7 mouse cellular contexts compared by ENCODE assay signal in the genomic region with DNA sequence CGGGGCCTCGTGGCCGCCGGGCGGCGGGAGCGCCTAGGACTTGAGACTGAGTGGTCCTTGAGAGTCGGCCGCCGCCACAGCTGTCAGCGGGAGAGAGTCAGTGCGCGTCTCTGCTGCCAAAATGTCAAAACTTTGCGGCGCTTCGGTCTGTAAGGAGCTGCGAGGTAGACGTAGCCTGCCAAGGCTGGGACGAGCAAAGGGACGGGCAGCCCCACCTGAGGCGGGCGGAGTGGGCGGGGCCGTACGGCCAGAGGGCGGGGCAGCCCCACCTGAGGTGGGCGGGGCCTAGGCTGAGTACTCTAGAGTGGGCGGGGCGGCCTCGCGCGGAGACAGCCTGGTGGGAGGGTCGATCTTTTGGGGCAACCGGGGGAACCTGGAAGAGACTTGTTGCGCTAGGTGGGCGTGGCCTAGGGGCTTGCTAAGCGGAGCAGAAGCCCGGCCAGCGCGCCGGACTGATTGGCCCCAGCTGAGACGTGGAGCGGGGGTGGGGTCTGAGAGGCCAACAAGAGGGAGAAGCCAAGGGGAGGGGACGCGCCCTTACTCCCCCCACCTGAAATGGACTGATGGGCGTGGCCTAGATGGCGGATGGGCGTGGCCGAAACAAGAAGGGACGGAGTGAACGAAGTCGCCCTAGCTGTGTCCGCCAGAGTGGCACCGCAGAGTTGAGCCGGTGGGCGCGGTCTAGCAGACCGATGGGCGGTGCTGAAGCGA. TPM values are rescaled to one million over a fixed set of nuclear protein-coding genes. Genes with fewer than 3 reads are reported as not detected.
DNase-seq lines count a peak whose midpoint lies in the region; ATAC-seq and TF ChIP-seq lines count a peak whose summit lies in the region.

A gene (minus strand): TSS at position 232 of the 711 bp plus-strand sequence.

- TF ChIP-seq EP300 in heart, adult 2 months (IDR thresholded peaks at IDR 0.05; ENCODE audit: insufficient read depth, low read depth, low read length), result no peak

- peak within 1 kb of the TSS; percentile 59; the same call in 1 of the 2 replicates for H3K27ac ChIP-seq in embryonic facial prominence, embryonic 14.5 days (replicated peaks; ENCODE audit: low read depth, low read length)
- H3K27ac ChIP-seq in heart, adult 2 months, result peak within 1 kb of the TSS; percentile 59
- H3K27ac ChIP-seq in kidney, adult 2 months (ENCODE audit: insufficient read depth, low read depth, low read length), result peak within 1 kb of the TSS; percentile 45
- peak within 1 kb of the TSS; percentile 37; the same call in 1 of the 2 replicates for H3K27ac ChIP-seq in limb, embryonic 12.5 days
- no peak within 1 kb of the TSS for H3K27ac ChIP-seq in midbrain, embryonic 15.5 days

- H3K9me3 ChIP-seq in embryonic facial prominence, embryonic 14.5 days (ENCODE audit: control insufficient read depth, low read length), result no peaks in the 10 kb centered on the region
- no peaks in the 10 kb centered on the region for H3K9me3 ChIP-seq in limb, embryonic 12.5 days
- H3K9me3 ChIP-seq in midbrain, embryonic 15.5 days, result no peaks in the 10 kb centered on the region

- WGBS in embryonic facial prominence, embryonic 14.5 days, result 0% methylated on average over 34 of the region's 60 CpGs
- under 1% methylated on average over 56 of the region's 60 CpGs for WGBS in heart, adult 2 months
- WGBS in kidney, adult 2 months, result under 1% methylated on average over 59 of the region's 60 CpGs
- under 1% methylated on average over 60 of the region's 60 CpGs for WGBS in limb, embryonic 12.5 days
- WGBS in midbrain, embryonic 15.5 days, result 0% methylated on average over 60 of the region's 60 CpGs

- H3K4me1 ChIP-seq in embryonic facial prominence, embryonic 14.5 days (ENCODE audit: control insufficient read depth, insufficient read depth, low read length), result peaks cover 7% of the 10 kb centered on the region
- H3K4me1 ChIP-seq in heart, adult 2 months (ENCODE audit: control insufficient read depth, insufficient read depth, low read length), result 0 out of 2 replicates have a peak, but pooled peaks cover 2% of the 10 kb centered on the region
- peaks cover 13% of the 10 kb centered on the region for H3K4me1 ChIP-seq in kidney, adult 2 months (ENCODE audit: control insufficient read depth, insufficient read depth, low read length)
- peaks cover 11% of the 10 kb centered on the region for H3K4me1 ChIP-seq in limb, embryonic 12.5 days (replicated peaks)
- H3K4me1 ChIP-seq in midbrain, embryonic 15.5 days, result peaks cover 19% of the 10 kb centered on the region

- H3K27me3 ChIP-seq in embryonic facial prominence, embryonic 14.5 days (replicated peaks; ENCODE audit: control insufficient read depth, insufficient read depth, low read length), result 0 out of 2 replicates have a peak, but pooled peaks cover 4% of the 10 kb centered on the region
- H3K27me3 ChIP-seq in heart, adult 2 months (ENCODE audit: control insufficient read depth, insufficient read depth, low read length), result no peaks in the 10 kb centered on the region
- no peaks in the 10 kb centered on the region for H3K27me3 ChIP-seq in kidney, adult 2 months (replicated peaks; ENCODE audit: control insufficient read depth, insufficient read depth, low read length)
- H3K27me3 ChIP-seq in limb, embryonic 12.5 days, result no peaks in the 10 kb centered on the region
- H3K27me3 ChIP-seq in midbrain, embryonic 15.5 days (replicated peaks), result peaks cover 40% of the 10 kb centered on the region

- no peaks in the 10 kb centered on the region for H3K36me3 ChIP-seq in embryonic facial prominence, embryonic 14.5 days (ENCODE audit: control insufficient read depth, insufficient read depth, low read length)
- H3K36me3 ChIP-seq in heart, adult 2 months (ENCODE audit: control insufficient read depth, insufficient read depth, low read length), result no peaks in the 10 kb centered on the region
- H3K36me3 ChIP-seq in kidney, adult 2 months (ENCODE audit: control insufficient read depth, insufficient read depth, low read length), result no peaks in the 10 kb centered on the region
- H3K36me3 ChIP-seq in limb, embryonic 12.5 days, result no peaks in the 10 kb centered on the region
- H3K36me3 ChIP-seq in midbrain, embryonic 15.5 days (replicated peaks), result no peaks in the 10 kb centered on the region

- ATAC-seq in embryonic facial prominence, embryonic 14.5 days (ENCODE audit: low read depth), result peak; percentile 95
- ATAC-seq in limb, embryonic 12.5 days (ENCODE audit: insufficient number of reproducible peaks, insufficient read depth, low FRiP score, low TSS enrichment, low read depth), result peak; percentile 94
- peak; percentile 87 for ATAC-seq in midbrain, embryonic 15.5 days (replicated peaks)

- TF ChIP-seq POLR2A in heart, adult 2 months (IDR thresholded peaks at IDR 0.05; ENCODE audit: insufficient read depth, low read depth, low read length), result peak; percentile 69
- TF ChIP-seq POLR2A in kidney, adult 2 months (IDR thresholded peaks at IDR 0.05; ENCODE audit: low read depth, low read length), result peak; percentile 54

- peak; percentile 25; the same call in 1 of the 2 replicates for TF ChIP-seq CTCF in heart, adult 2 months (IDR thresholded peaks at IDR 0.05)
- TF ChIP-seq CTCF in kidney, adult 2 months (conservative IDR thresholded peaks at IDR 0.05; ENCODE audit: insufficient read depth, insufficient read length, low read depth, low read length), result no peak; the same call in 1 of the 2 replicates

- H3K4me3 ChIP-seq in embryonic facial prominence, embryonic 14.5 days (ENCODE audit: low read depth, low read length), result peak within 1 kb of the TSS; percentile 62
- peak within 1 kb of the TSS; percentile 53 for H3K4me3 ChIP-seq in heart, adult 2 months
- H3K4me3 ChIP-seq in kidney, adult 2 months (ENCODE audit: insufficient read depth, low read depth, low read length), result peak within 1 kb of the TSS; percentile 71
- peak within 1 kb of the TSS; percentile 61 for H3K4me3 ChIP-seq in limb, embryonic 12.5 days (replicated peaks)
- H3K4me3 ChIP-seq in midbrain, embryonic 15.5 days, result peak within 1 kb of the TSS; percentile 45

- intact Hi-C loops in heart, adult 2 months (cut with DNase I), result no loop called here

- peak; percentile 70 to 87 for DNase-seq in adrenal gland, postnatal 4 days (ENCODE audit: low spot score in 2 of 2)
- peak; percentile 98 for DNase-seq in embryonic facial prominence, embryonic 14.5 days (ENCODE audit: low spot score)
- peak; percentile 82 to 88 for DNase-seq in heart, adult 2 months
- peak; percentile 99 for DNase-seq in kidney, adult 2 months
- peak; percentile 74 to 75 for DNase-seq in spleen, adult 18-20 months

- peak within 1 kb of the TSS; percentile 62 for H3K9ac ChIP-seq in embryonic facial prominence, embryonic 14.5 days (ENCODE audit: low read depth, low read length)
- peak within 1 kb of the TSS; percentile 60 for H3K9ac ChIP-seq in heart, adult 2 months (ENCODE audit: low read depth, low read length)
- peak within 1 kb of the TSS; percentile 57 for H3K9ac ChIP-seq in limb, embryonic 12.5 days (replicated peaks)
- H3K9ac ChIP-seq in midbrain, embryonic 15.5 days, result 0 out of 2 replicates have a peak within 1 kb of the TSS, but pooled peaks have one; percentile 4

- H3K79me2 ChIP-seq in heart, adult 2 months (replicated peaks; ENCODE audit: control insufficient read depth, insufficient read depth, low read length), result no peaks in the 10 kb centered on the region

- peak within 1 kb of the TSS; percentile 90 for H3K4me2 ChIP-seq in embryonic facial prominence, embryonic 14.5 days (ENCODE audit: low read depth, low read length)
- H3K4me2 ChIP-seq in limb, embryonic 12.5 days, result peak within 1 kb of the TSS; percentile 88
- peak within 1 kb of the TSS; percentile 87 for H3K4me2 ChIP-seq in midbrain, embryonic 15.5 days

RNA-seq across cellular contexts. Expression of the gene that starts here (rescaled TPM):
- total RNA-seq in adrenal gland, postnatal 4 days (2021), result 1 to 10 TPM; 6.3 to 8.0 TPM
- 10.6 and 10.8 TPM in 2 replicates for polyA plus RNA-seq in embryonic facial prominence, embryonic 14.5 days (2014; fragmentation: Nextera tagmentation; extraction: Ambion mirVana)
- 1 to 10 TPM; 4.5 to 5.3 TPM for total RNA-seq in heart, adult 2 months (2021)
- 6.7 and 7.2 TPM in 2 replicates for polyA plus RNA-seq in heart, adult 2 months (2012; rRNA removed)
- polyA plus RNA-seq in kidney, adult 2 months (2012; rRNA removed), result 10.7 and 10.8 TPM in 2 replicates
- polyA plus RNA-seq in limb, embryonic 12.5 days (2016; fragmentation: Nextera tagmentation; extraction: Ambion mirVana), result 6.1 and 6.6 TPM in 2 replicates
- polyA plus RNA-seq in midbrain, embryonic 15.5 days (2015; fragmentation: Nextera tagmentation; extraction: Ambion mirVana), result 1.1 and 1.3 TPM in 2 replicates

Comparison
In these comparisons a context has a peak if more than half of its experiments do, and no peak if none do; other contexts are left out.
1. H3K9ac ChIP-seq: peak in every context shown above with its lines; median percentile 62 in embryonic facial prominence, embryonic 14.5 days; 60 in heart, adult 2 months; 57 in limb, embryonic 12.5 days; 4 in midbrain, embryonic 15.5 days.